Mouse (Mus musculus): ENCODE measurements at regions not wholly inside any gene's neighbourhood (a gene's known extent, or its start where the extent isn't known, plus 50 kb on each side); places are given as distances from the start of the nearest gene placed in this dataset.

DNA sequence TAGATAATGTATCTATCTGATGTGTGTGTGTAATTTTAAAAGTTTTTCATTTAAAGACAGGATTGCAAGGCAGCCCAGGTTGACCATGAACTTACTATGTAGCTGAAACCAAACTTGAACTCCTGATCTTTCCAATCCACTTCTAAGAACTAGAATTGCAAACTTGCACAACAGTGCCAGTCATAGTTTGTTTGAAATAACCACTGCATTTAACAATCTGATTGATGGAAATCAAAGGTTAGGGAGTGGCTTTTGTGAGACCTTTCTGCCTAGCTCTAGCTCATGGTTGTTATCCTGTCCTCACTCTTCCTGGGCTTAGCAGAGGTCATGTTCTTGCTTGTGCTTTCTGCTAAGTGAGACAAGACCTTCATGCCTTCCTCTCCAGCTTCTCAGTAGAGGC lies 144.9 kb downstream of the Wnt5a start:
- H3K4me1 ChIP-seq (ENCODE audit: control insufficient read depth in 1 of 2, insufficient read depth in 2 of 2): no peaks in the 10 kb centered on the region
- in situ Hi-C loops (cut with MboI; ENCODE audit: low pct_ligation_motif_present, low pct_unique_long_range_greater_than_20kb, low sequenced_read_pairs) (no loop called here), dilution Hi-C loops (cut with MboI; ENCODE audit: extremely low pct_ligation_motif_present, extremely low pct_unique_long_range_greater_than_20kb, low sequenced_read_pairs) (no loop called here)
- H3K36me3 ChIP-seq (replicated peaks in 1 of 2; ENCODE audit: control insufficient read depth in 1 of 2, insufficient read depth in 1 of 2, low read length in 1 of 2): no peaks in the 10 kb centered on the region
- H3K9ac ChIP-seq (ENCODE audit: insufficient read depth, low read depth): no peak overlapping the region
- peaks cover 83% of the 10 kb centered on the region for H3K9me3 ChIP-seq (replicated peaks; ENCODE audit: low read length)
- TF ChIP-seq ELF1 (IDR thresholded peaks at IDR 0.05; ENCODE audit: low read depth, low read length) (no peak), UBTF (IDR thresholded peaks at IDR 0.05; ENCODE audit: low read depth, low read length) (no peak), ZKSCAN1 (IDR thresholded peaks at IDR 0.05; ENCODE audit: borderline replicate concordance, low read depth, low read length) (no peak), USF2 (conservative IDR thresholded peaks at IDR 0.05; ENCODE audit: low read depth, low read length) (no peak), ETS1 (conservative IDR thresholded peaks at IDR 0.05; ENCODE audit: low read depth, low read length) (no peak)
- H3K79me2 ChIP-seq (replicated peaks; ENCODE audit: control insufficient read depth, extremely low read depth, insufficient read depth, poor library complexity, severe bottlenecking): no peaks in the 10 kb centered on the region
- no peak overlapping the region for H3K4me2 ChIP-seq (ENCODE audit: insufficient read depth, low read depth, poor library complexity, severe bottlenecking)
- H3K27me3 ChIP-seq (replicated peaks): no peaks in the 10 kb centered on the region
- H3K4me3 ChIP-seq (replicated peaks in 1 of 3; ENCODE audit: low read depth in 2 of 3, low read length in 2 of 3, poor library complexity in 1 of 3): no peak overlapping the region
- H3K27ac ChIP-seq (ENCODE audit: insufficient read depth, low read depth): no peak overlapping the region
- no peak for DNase-seq (ENCODE audit: extremely low read depth)

DNA sequence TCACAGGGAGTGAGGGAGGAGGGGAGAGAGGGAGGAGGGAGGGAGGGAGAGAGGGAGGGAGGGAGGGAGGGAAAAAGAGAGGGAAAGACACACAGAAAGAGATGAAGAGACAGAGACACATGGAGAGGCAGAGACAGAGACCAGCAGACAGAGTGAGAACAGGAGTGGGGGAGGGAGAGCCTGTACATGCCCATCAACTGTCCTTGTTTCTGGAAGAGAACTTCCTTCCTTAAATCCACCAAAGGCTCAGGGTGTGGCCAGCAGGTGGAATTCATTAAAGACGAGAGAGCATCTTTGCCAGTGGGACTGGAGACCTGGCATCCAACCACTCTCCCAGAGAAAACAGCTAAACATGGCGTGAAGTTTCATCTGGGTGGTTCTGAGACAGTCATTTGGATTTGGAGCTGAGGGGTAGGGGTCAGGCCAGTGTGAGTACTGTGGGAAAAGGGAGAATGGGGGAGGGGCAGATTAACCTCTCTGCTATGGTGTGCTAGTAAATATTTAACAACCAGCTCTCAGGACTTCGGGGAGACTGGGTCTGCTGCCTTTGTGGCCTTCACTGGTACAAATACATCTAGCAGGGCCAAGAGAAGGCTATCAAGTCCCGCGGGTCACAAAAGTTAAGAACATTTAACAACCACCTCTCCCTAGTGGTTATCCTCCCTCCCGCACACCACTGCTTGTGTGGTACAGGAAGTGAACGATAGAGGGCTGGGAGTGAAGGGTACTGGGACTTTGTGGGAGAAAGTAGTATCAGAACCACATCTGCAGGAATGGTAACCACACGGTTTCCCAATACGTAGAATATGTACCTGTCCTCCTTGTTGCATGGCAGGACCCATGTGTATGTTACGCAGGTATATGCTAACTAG lies 148.7 kb downstream of the Wnt5a start:
- no peak overlapping the region for H3K9ac ChIP-seq (ENCODE audit: insufficient read depth, low read depth)
- in situ Hi-C loops (cut with MboI; ENCODE audit: low pct_ligation_motif_present, low pct_unique_long_range_greater_than_20kb, low sequenced_read_pairs): no loop called here

DNA sequence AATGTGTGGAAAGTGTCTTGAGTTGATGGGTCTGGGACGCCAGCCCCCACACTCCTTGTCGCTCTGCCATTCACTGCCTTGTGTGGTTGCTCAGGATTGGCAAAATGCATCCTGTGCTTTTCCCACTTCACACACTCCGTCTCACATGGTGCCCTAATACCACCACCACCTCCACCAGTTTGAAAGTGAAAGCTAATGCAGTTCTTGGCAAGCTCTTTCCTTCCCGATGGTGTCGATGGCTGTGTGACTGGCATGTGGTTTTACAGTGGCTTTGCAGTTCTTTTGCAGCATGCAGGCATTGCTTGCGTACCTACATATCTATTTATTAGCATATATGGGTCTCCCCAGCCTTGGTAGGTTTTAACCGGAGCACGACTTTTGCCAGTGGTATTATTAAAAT lies 152.7 kb downstream of the Wnt5a start:
- dilution Hi-C loops (cut with MboI; ENCODE audit: extremely low pct_ligation_motif_present, extremely low pct_unique_long_range_greater_than_20kb, low sequenced_read_pairs) (no loop called here), in situ Hi-C loops (cut with MboI; ENCODE audit: low pct_ligation_motif_present, low pct_unique_long_range_greater_than_20kb, low sequenced_read_pairs) (no loop called here)
- Histone ChIP-seq H3K9ac (ENCODE audit: insufficient read depth, low read depth) (no peak overlapping the region), H3K27me3 (replicated peaks) (no peaks in the 10 kb centered on the region), H3K36me3 (replicated peaks in 1 of 2; ENCODE audit: control insufficient read depth in 1 of 2, insufficient read depth in 1 of 2, low read length in 1 of 2) (no peaks in the 10 kb centered on the region), H3K9me3 (replicated peaks; ENCODE audit: low read length) (peaks cover 83% of the 10 kb centered on the region), H3K79me2 (replicated peaks; ENCODE audit: control insufficient read depth, extremely low read depth, insufficient read depth, poor library complexity, severe bottlenecking) (no peaks in the 10 kb centered on the region), H3K4me3 (replicated peaks in 1 of 3; ENCODE audit: low read depth in 2 of 3, low read length in 2 of 3, poor library complexity in 1 of 3) (no peak overlapping the region), H3K4me1 (ENCODE audit: control insufficient read depth in 1 of 2, insufficient read depth in 2 of 2) (no peaks in the 10 kb centered on the region), H3K4me2 (ENCODE audit: insufficient read depth, low read depth, poor library complexity, severe bottlenecking) (no peak overlapping the region), H3K27ac (ENCODE audit: insufficient read depth, low read depth) (no peak overlapping the region)
- no peak for DNase-seq (ENCODE audit: extremely low read depth)
- no peak for TF ChIP-seq POLR2A (IDR thresholded peaks at IDR 0.05; ENCODE audit: low read depth, low read length)

More for the DNA sequence above, 148.7 kb downstream of the Wnt5a start:
- H3K9me3 ChIP-seq (replicated peaks; ENCODE audit: low read length): peaks cover 85% of the 10 kb centered on the region
- no peak for TF ChIP-seq HCFC1 (IDR thresholded peaks at IDR 0.05; ENCODE audit: low read depth, low read length)
- TF ChIP-seq USF1 (IDR thresholded peaks at IDR 0.05; ENCODE audit: low read depth, low read length): no peak
- TF ChIP-seq MAFK (IDR thresholded peaks at IDR 0.05; ENCODE audit: insufficient replicate concordance, low read length): no peak
- no peak for DNase-seq (ENCODE audit: extremely low read depth)
- H3K79me2 ChIP-seq (replicated peaks; ENCODE audit: control insufficient read depth, extremely low read depth, insufficient read depth, poor library complexity, severe bottlenecking): no peaks in the 10 kb centered on the region
- H3K4me1 ChIP-seq (ENCODE audit: control insufficient read depth in 1 of 2, insufficient read depth in 2 of 2): no peaks in the 10 kb centered on the region
- H3K36me3 ChIP-seq (replicated peaks in 1 of 2; ENCODE audit: control insufficient read depth in 1 of 2, insufficient read depth in 1 of 2, low read length in 1 of 2): no peaks in the 10 kb centered on the region
- no peak overlapping the region for H3K27ac ChIP-seq (ENCODE audit: insufficient read depth, low read depth)
- H3K4me3 ChIP-seq (replicated peaks in 1 of 3; ENCODE audit: low read depth in 2 of 3, low read length in 2 of 3, poor library complexity in 1 of 3): no peak overlapping the region
- no peak overlapping the region for H3K4me2 ChIP-seq (ENCODE audit: insufficient read depth, low read depth, poor library complexity, severe bottlenecking)
- no peaks in the 10 kb centered on the region for H3K27me3 ChIP-seq (replicated peaks)
- dilution Hi-C loops (cut with MboI; ENCODE audit: extremely low pct_ligation_motif_present, extremely low pct_unique_long_range_greater_than_20kb, low sequenced_read_pairs): no loop called here

Measured in CH12.LX (cell line).